ENCODE assay signal across 11 mouse cellular contexts in genomic region chrX:160930656-160931055, GRCm38 (mm10). TPM values are rescaled to one million over a fixed set of nuclear protein-coding genes. Genes with fewer than 3 reads are reported as not detected.
A peak's percentile ranks its signal among the peaks of the same experiment; 100 is the strongest.
DNase-seq lines count a peak whose midpoint lies in the region; ATAC-seq lines count a peak whose summit lies in the region.
"Had no signal": no experiment of that assay in that cellular context is flagged by ENCODE, and none has a peak within 500 bp of the region (broad histone marks: within the 10 kb centered on the region; RNA-seq: fewer than 3 reads in every experiment).

No protein-coding gene starts in this region.

- no peaks in the 10 kb centered on the region for H3K27me3 ChIP-seq in kidney, embryonic 14.5 days (ENCODE audit: control insufficient read depth, insufficient read depth, low read length)

- H3K4me2 ChIP-seq in kidney, embryonic 14.5 days (replicated peaks; ENCODE audit: low read depth, low read length) = no peak overlapping the region

- DNase-seq in kidney, postnatal 4 days = peak; percentile 3 to 10
- DNase-seq in thymus, postnatal 4 days = peak; percentile 21
- no peak for DNase-seq in thymus, adult 18-20 months
- DNase-seq in c-Kit-negative CD71-positive TER-119-positive erythroid progenitor cells, embryonic 14.5 days (ENCODE audit: low read depth, low spot score) = peak; percentile 11
- no peak for DNase-seq in yolk sac, embryonic 10.5 days (ENCODE audit: low spot score)
- DNase-seq in gastrocnemius, postnatal 10 days = no peak
- DNase-seq: embryo, embryonic 11 days; kidney, postnatal 14 days; lung, postnatal 36 days had no signal

- no peaks in the 10 kb centered on the region for H3K9me3 ChIP-seq in kidney, embryonic 14.5 days (ENCODE audit: control insufficient read depth, low read length)

- H3K36me3 ChIP-seq in kidney, embryonic 14.5 days (ENCODE audit: control insufficient read depth, insufficient read depth, low read length) = no peaks in the 10 kb centered on the region

- no peak overlapping the region for H3K4me3 ChIP-seq in kidney, embryonic 14.5 days (ENCODE audit: low read length)

- H3K4me1 ChIP-seq in kidney, embryonic 14.5 days (ENCODE audit: control insufficient read depth, insufficient read depth, low read length) = no peaks in the 10 kb centered on the region

- H3K9ac ChIP-seq in kidney, embryonic 14.5 days (ENCODE audit: low read depth, low read length) = no peak overlapping the region

- H3K27ac ChIP-seq in kidney, embryonic 14.5 days (ENCODE audit: low read depth, low read length) = no peak overlapping the region

- ATAC-seq in kidney, embryonic 14.5 days (ENCODE audit: low FRiP score, low TSS enrichment) = no peak

RNA-seq across cellular contexts. Expression of gene Gja6, which starts 23.8 kb away (rescaled TPM):
- 0.20 and 0.31 TPM in 2 replicates for polyA plus RNA-seq in kidney, embryonic 14.5 days (2014; fragmentation: Nextera tagmentation; extraction: Ambion mirVana)
- total RNA-seq in gastrocnemius, postnatal 10 days (2021) = under 1 TPM; 0.12 to 0.14 TPM
- total RNA-seq: hematopoietic stem cell, adult 5-6 weeks had no signal

Comparison
In these comparisons a context has a peak if more than half of its experiments do, and no peak if none do; other contexts are left out.
1. DNase-seq: peak in kidney, postnatal 4 days (2 of 2), thymus, postnatal 4 days (single experiment) and c-Kit-negative CD71-positive TER-119-positive erythroid progenitor cells, embryonic 14.5 days (single experiment); none in thymus, adult 18-20 months (0 of 2), yolk sac, embryonic 10.5 days (single experiment) and gastrocnemius, postnatal 10 days (single experiment).